ENCODE assay signal across 8 mouse cellular contexts in the genomic region with DNA sequence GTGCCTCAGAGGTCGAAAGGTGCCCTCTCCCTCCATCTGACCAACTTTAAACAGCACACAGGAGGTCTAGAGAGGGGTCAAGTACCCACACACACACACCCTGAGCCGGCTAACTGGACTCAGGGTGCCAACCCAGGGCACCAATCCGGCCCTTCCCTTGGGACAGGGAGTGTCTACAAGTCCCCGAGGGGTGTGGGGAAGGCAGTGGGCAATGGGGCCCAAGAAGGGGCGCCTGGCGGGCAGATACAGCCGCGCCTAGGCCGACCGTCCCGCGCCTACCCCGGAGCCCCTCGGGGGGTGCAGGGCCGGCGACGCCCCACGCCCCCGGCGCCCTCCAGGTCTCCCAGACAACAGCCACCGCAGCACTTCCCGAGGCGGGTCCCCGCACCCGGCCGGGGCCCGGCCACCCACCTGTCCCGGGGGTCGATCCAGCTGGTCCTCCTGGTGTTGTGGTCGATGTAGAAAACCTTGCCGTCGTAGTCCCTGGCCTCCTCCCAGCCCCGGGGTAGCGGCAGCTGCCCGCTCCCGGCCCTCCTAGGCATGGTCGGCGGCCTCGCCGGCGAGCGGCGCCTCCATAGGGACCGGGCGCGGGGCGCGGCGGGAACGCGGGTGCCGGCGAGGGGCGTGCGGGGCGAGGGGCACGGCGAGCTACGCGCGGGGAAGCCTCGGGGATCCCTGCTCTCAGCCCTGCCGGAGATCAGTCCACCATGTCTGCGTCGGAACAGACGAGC. TPM values are rescaled to one million over a fixed set of nuclear protein-coding genes. Genes with fewer than 3 reads are reported as not detected.
DNase-seq lines count a peak whose midpoint lies in the region; ATAC-seq and TF ChIP-seq lines count a peak whose summit lies in the region.

No protein-coding gene starts in this region.

- DNase-seq in left cerebral cortex, adult 2 months (ENCODE audit: extremely low spot score in 1 of 2, low spot score in 2 of 2): peak in 1 of 2 experiments; percentile 21
- DNase-seq in left cerebral cortex, postnatal 10 days (ENCODE audit: extremely low spot score in 1 of 2, low spot score in 2 of 2): no peak
- DNase-seq in adipocyte (ENCODE audit: low spot score): peak; percentile 41
- DNase-seq in liver, postnatal 0 days: peak; percentile 42
- no peak for DNase-seq in left cerebral cortex, adult 18-20 months (ENCODE audit: low spot score in 2 of 2)

- H3K4me3 ChIP-seq in left cerebral cortex, adult 2 months: peak overlapping the region; percentile 72
- peak overlapping the region; percentile 84 for H3K4me3 ChIP-seq in forebrain, embryonic 16.5 days (replicated peaks; ENCODE audit: low read length)
- H3K4me3 ChIP-seq in intestine, postnatal 0 days (ENCODE audit: low read depth, low read length): peak overlapping the region; percentile 88
- H3K4me3 ChIP-seq in liver, postnatal 0 days (ENCODE audit: low read depth, low read length): peak overlapping the region; percentile 77
- H3K4me3 ChIP-seq in neural tube, embryonic 14.5 days (ENCODE audit: low read depth, low read length): peak overlapping the region; percentile 76

- no peaks in the 10 kb centered on the region for H3K36me3 ChIP-seq in forebrain, embryonic 16.5 days (ENCODE audit: control insufficient read depth, insufficient read depth)
- no peaks in the 10 kb centered on the region for H3K36me3 ChIP-seq in intestine, postnatal 0 days (ENCODE audit: control insufficient read depth, insufficient read depth)
- no peaks in the 10 kb centered on the region for H3K36me3 ChIP-seq in liver, postnatal 0 days (replicated peaks; ENCODE audit: insufficient read depth, low read length)
- no peaks in the 10 kb centered on the region for H3K36me3 ChIP-seq in neural tube, embryonic 14.5 days (ENCODE audit: control insufficient read depth, insufficient read depth, low read length)

- ATAC-seq in forebrain, embryonic 16.5 days: peak; percentile 67
- peak; percentile 35 for ATAC-seq in intestine, postnatal 0 days
- ATAC-seq in liver, postnatal 0 days: peak; percentile 52
- peak; percentile 32 for ATAC-seq in neural tube, embryonic 14.5 days (ENCODE audit: low read depth)

- H3K9ac ChIP-seq in forebrain, embryonic 16.5 days (replicated peaks; ENCODE audit: low read depth, low read length): peak overlapping the region; percentile 81
- peak overlapping the region; percentile 94 for H3K9ac ChIP-seq in intestine, postnatal 0 days (ENCODE audit: low read depth, low read length)
- H3K9ac ChIP-seq in liver, postnatal 0 days (replicated peaks): peak overlapping the region; percentile 86
- peak overlapping the region; percentile 72 for H3K9ac ChIP-seq in neural tube, embryonic 14.5 days (replicated peaks; ENCODE audit: low read depth, low read length)

- no peak for TF ChIP-seq EP300 in liver, postnatal 0 days (IDR thresholded peaks at IDR 0.05; ENCODE audit: low read depth)

- WGBS in forebrain, embryonic 16.5 days: under 1% methylated on average over 62 of the region's 66 CpGs
- WGBS in intestine, postnatal 0 days: under 1% methylated on average over 66 of the region's 66 CpGs
- under 1% methylated on average over 61 of the region's 66 CpGs for WGBS in liver, postnatal 0 days (ENCODE audit: insufficient replicate concordance)
- WGBS in neural tube, embryonic 14.5 days: under 1% methylated on average over 40 of the region's 66 CpGs

- H3K9me3 ChIP-seq in forebrain, embryonic 16.5 days (ENCODE audit: control insufficient read depth, low read length): no peaks in the 10 kb centered on the region
- H3K9me3 ChIP-seq in intestine, postnatal 0 days (ENCODE audit: control insufficient read depth): no peaks in the 10 kb centered on the region
- no peaks in the 10 kb centered on the region for H3K9me3 ChIP-seq in liver, postnatal 0 days (ENCODE audit: low read length)
- no peaks in the 10 kb centered on the region for H3K9me3 ChIP-seq in neural tube, embryonic 14.5 days (ENCODE audit: control insufficient read depth, low read length)

- peak overlapping the region; percentile 88 for H3K4me2 ChIP-seq in forebrain, embryonic 16.5 days (ENCODE audit: low read length)
- peak overlapping the region; percentile 92 for H3K4me2 ChIP-seq in intestine, postnatal 0 days (replicated peaks; ENCODE audit: low read depth)
- peak overlapping the region; percentile 91 for H3K4me2 ChIP-seq in liver, postnatal 0 days (ENCODE audit: low read depth, low read length)
- peak overlapping the region; percentile 87 for H3K4me2 ChIP-seq in neural tube, embryonic 14.5 days (ENCODE audit: low read depth, low read length)

- H3K27ac ChIP-seq in left cerebral cortex, adult 2 months: peak overlapping the region; percentile 92
- peak overlapping the region; percentile 35 for H3K27ac ChIP-seq in forebrain, embryonic 16.5 days (ENCODE audit: low read length)
- peak overlapping the region; percentile 94 for H3K27ac ChIP-seq in intestine, postnatal 0 days (ENCODE audit: low read depth, low read length)
- peak overlapping the region; percentile 91 for H3K27ac ChIP-seq in liver, postnatal 0 days (ENCODE audit: low read depth)
- peak overlapping the region; percentile 69 for H3K27ac ChIP-seq in neural tube, embryonic 14.5 days (ENCODE audit: low read depth, low read length)

- no peak for TF ChIP-seq CTCF in left cerebral cortex, adult 2 months (IDR thresholded peaks at IDR 0.05)
- no peak for TF ChIP-seq CTCF in intestine, postnatal 0 days (IDR thresholded peaks at IDR 0.05; ENCODE audit: low read depth)
- no peak for TF ChIP-seq CTCF in liver, postnatal 0 days (IDR thresholded peaks at IDR 0.05; ENCODE audit: low read depth)

- peaks cover 30% of the 10 kb centered on the region for H3K4me1 ChIP-seq in forebrain, embryonic 16.5 days (replicated peaks; ENCODE audit: control insufficient read depth, insufficient read depth, low read length)
- no peaks in the 10 kb centered on the region; the same call in 1 of the 2 replicates for H3K4me1 ChIP-seq in intestine, postnatal 0 days (replicated peaks; ENCODE audit: control insufficient read depth, insufficient read depth, low read length)
- peaks cover 5% of the 10 kb centered on the region for H3K4me1 ChIP-seq in liver, postnatal 0 days (ENCODE audit: insufficient read depth)
- H3K4me1 ChIP-seq in neural tube, embryonic 14.5 days (ENCODE audit: control insufficient read depth, insufficient read depth, low read length): peaks cover 22% of the 10 kb centered on the region; the same call in 1 of the 2 replicates

- H3K27me3 ChIP-seq in forebrain, embryonic 16.5 days (replicated peaks; ENCODE audit: control insufficient read depth, insufficient read depth, low read length): 0 out of 2 replicates have a peak, but pooled peaks cover 2% of the 10 kb centered on the region
- H3K27me3 ChIP-seq in intestine, postnatal 0 days (replicated peaks; ENCODE audit: control insufficient read depth, insufficient read depth, low read length): no peaks in the 10 kb centered on the region
- no peaks in the 10 kb centered on the region for H3K27me3 ChIP-seq in liver, postnatal 0 days (ENCODE audit: insufficient read depth, low read length)
- H3K27me3 ChIP-seq in neural tube, embryonic 14.5 days (ENCODE audit: control insufficient read depth, insufficient read depth, low read length): no peaks in the 10 kb centered on the region

- intact Hi-C loops in left cerebral cortex, adult 2 months (cut with DNase I): no loop called here
- intact Hi-C loops in left cerebral cortex, postnatal 10 days (cut with DNase I): no loop called here

RNA-seq across cellular contexts. Expression of a gene that starts 0.9 kb away (rescaled TPM):
- total RNA-seq in left cerebral cortex, adult 2 months (2021): 10 to 100 TPM; 24.4 to 24.8 TPM
- 10 to 100 TPM; 27.3 to 28.0 TPM for total RNA-seq in left cerebral cortex, postnatal 10 days (2021)
- polyA plus RNA-seq in forebrain, embryonic 16.5 days (2015; fragmentation: Nextera tagmentation; extraction: Ambion mirVana): 4.0 and 4.2 TPM in 2 replicates
- polyA plus RNA-seq in intestine, postnatal 0 days (2015; fragmentation: Nextera tagmentation; extraction: Ambion mirVana): 6.7 and 7.4 TPM in 2 replicates
- 1.8 TPM in 2 replicates for polyA plus RNA-seq in liver, postnatal 0 days (2015; fragmentation: Nextera tagmentation; extraction: Ambion mirVana)
- 5.6 and 6.9 TPM in 2 replicates for polyA plus RNA-seq in neural tube, embryonic 14.5 days (2014; fragmentation: Nextera tagmentation; extraction: Ambion mirVana)
- 10 to 100 TPM; 22.4 to 22.8 TPM for total RNA-seq in left cerebral cortex, adult 18-20 months (2021)

Comparison
In these comparisons a context has a peak if more than half of its experiments do, and no peak if none do; other contexts are left out.
1. DNase-seq: peak in adipocyte (single experiment) and liver, postnatal 0 days (single experiment); none in left cerebral cortex, postnatal 10 days (0 of 2) and left cerebral cortex, adult 18-20 months (0 of 2).
2. H3K27ac ChIP-seq: peak in every context shown above with its lines; median percentile 94 in intestine, postnatal 0 days; 92 in left cerebral cortex, adult 2 months; 91 in liver, postnatal 0 days; 69 in neural tube, embryonic 14.5 days; 35 in forebrain, embryonic 16.5 days.
3. Peak in every context shown above with its lines, with median percentiles within 50 percentile points of each other: H3K4me3 ChIP-seq, ATAC-seq, H3K4me2 ChIP-seq and H3K9ac ChIP-seq.